Mouse (Mus musculus) cerebellum, adult 9-10 months (tissue): Measurements from ENCODE around the gene Nrxn1.
"Not testable (repeated sequence)": the region's sequence is repeated elsewhere in the genome, so short reads cannot be mapped to it uniquely, and the experiment has no call there.

Experiments used
- DNase-seq: peaks from one replicate; pipeline ENCODE4 v3.0.0; 2022

Nrxn1 gene

GRCm38 (mm10) chr17:90238964-90239363 is 853.9 kb downstream of the Nrxn1 start:
- DNase-seq = no peak

- DNase-seq = no peak
Measured at GRCm38 (mm10) chr17:90238517-90238916, 854.4 kb downstream of the Nrxn1 start.

GRCm38 (mm10) chr17:90235674-90236073 is 857.2 kb downstream of the Nrxn1 start:
- DNase-seq = not testable (repeated sequence)

GRCm38 (mm10) chr17:90234806-90235205 is 858.1 kb downstream of the Nrxn1 start:
- no peak for DNase-seq

GRCm38 (mm10) chr17:90208547-90208946 is 884.3 kb downstream of the Nrxn1 start:
- no peak for DNase-seq

- no peak for DNase-seq
Measured at GRCm38 (mm10) chr17:90207617-90208016, 885.3 kb downstream of the Nrxn1 start.

GRCm38 (mm10) chr17:90203993-90204392 is 888.9 kb downstream of the Nrxn1 start:
- no peak for DNase-seq

GRCm38 (mm10) chr17:90202785-90203184 is 890.1 kb downstream of the Nrxn1 start:
- no peak for DNase-seq

GRCm38 (mm10) chr17:90196772-90197171 is 896.1 kb downstream of the Nrxn1 start:
- DNase-seq = no peak

- DNase-seq = peak; percentile 46
Measured at GRCm38 (mm10) chr17:90141602-90142001, 951.3 kb downstream of the Nrxn1 start.

- peak; percentile 75 for DNase-seq
Measured at GRCm38 (mm10) chr17:90130836-90131235, 962.0 kb downstream of the Nrxn1 start.

GRCm38 (mm10) chr17:90129183-90129582 is 963.7 kb downstream of the Nrxn1 start:
- no peak for DNase-seq

GRCm38 (mm10) chr17:90127561-90127960 is 965.3 kb downstream of the Nrxn1 start:
- no peak for DNase-seq

GRCm38 (mm10) chr17:90122796-90123481 is 969.9 kb downstream of the Nrxn1 start:
- no peak for DNase-seq

GRCm38 (mm10) chr17:90116241-90116640 is 976.6 kb downstream of the Nrxn1 start:
- DNase-seq = no peak

- DNase-seq = no peak
Measured at GRCm38 (mm10) chr17:90094999-90095398, 997.9 kb downstream of the Nrxn1 start.

- peak; percentile 98 for DNase-seq
Measured at GRCm38 (mm10) chr17:90088314-90088650, 1004.6 kb downstream of the Nrxn1 start.

- peak; percentile 60 for DNase-seq
Measured at GRCm38 (mm10) chr17:90087616-90088313, 1005.1 kb downstream of the Nrxn1 start.

GRCm38 (mm10) chr17:90086826-90087225 is 1006.0 kb downstream of the Nrxn1 start:
- DNase-seq = peak; percentile 98

- no peak for DNase-seq
Measured at GRCm38 (mm10) chr17:90079003-90079402, 1013.9 kb downstream of the Nrxn1 start.

- no peak for DNase-seq
Measured at GRCm38 (mm10) chr17:90078488-90078887, 1014.4 kb downstream of the Nrxn1 start.

- no peak for DNase-seq
Measured at GRCm38 (mm10) chr17:90062866-90063265, 1030.0 kb downstream of the Nrxn1 start.

GRCm38 (mm10) chr17:90060872-90061271 is 1032.0 kb downstream of the Nrxn1 start:
- peak; percentile 52 for DNase-seq

GRCm38 (mm10) chr17:90060168-90060567 is 1032.7 kb downstream of the Nrxn1 start:
- DNase-seq = no peak
